Mouse (Mus musculus): Measurements from ENCODE around the gene N4bp1.
A peak's percentile ranks its signal among the peaks of the same experiment; 100 is the strongest.

The N4bp1 gene

GRCm38 (mm10) chr8:86820186-86820755 lies 64.8 kb downstream of the N4bp1 start:
- DNase-seq = no peak

- DNase-seq = no peak
Observed at GRCm38 (mm10) chr8:86819426-86819825, 65.6 kb downstream of the N4bp1 start.

DNA sequence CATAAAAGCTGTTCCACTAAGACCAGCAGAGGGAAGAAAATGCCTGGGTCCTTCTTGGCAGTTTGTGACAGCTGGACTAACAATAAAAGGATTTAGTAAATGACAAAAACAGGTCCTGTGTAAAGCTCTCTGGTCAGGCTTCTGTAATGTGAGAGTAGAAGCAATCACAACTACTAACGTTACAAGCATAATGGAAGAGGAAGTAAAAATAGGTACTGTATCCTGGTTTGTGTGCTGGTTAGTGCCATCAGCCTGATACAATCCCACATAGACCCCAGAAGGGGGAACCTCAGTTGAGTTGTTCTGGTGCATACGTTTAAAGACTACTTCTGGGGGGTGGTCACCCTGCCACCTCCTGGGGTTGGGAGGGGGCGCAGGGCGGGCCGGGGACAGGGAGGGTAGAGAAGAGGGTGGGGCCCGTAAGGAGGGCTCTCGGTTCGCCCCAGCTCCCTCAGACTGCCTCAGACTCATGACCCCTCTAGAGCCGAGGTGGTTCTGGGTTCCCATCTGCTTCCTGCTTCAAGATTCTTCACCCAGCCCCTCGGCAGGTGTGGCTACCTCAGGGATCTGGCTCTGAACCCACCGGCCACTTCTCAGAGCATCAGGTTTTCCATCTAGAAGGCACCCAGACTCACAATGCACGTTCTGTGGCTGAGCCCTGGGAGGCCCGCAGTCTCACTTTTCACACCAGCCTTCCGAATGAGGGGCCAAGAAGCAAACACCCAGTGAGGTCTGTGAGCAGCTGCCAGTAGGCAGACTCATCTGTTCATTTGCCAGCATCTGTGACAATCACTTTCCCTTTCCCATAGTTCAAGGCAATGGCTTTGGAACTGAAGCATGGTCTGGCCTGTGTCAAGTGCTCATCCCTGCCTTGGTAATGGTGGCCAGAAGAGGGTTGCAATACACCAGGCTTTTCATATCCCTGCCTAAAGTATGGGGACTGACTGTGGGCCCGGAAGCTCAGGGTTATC lies 75.8 kb downstream of the N4bp1 start:
- DNase-seq = no peak

DNA sequence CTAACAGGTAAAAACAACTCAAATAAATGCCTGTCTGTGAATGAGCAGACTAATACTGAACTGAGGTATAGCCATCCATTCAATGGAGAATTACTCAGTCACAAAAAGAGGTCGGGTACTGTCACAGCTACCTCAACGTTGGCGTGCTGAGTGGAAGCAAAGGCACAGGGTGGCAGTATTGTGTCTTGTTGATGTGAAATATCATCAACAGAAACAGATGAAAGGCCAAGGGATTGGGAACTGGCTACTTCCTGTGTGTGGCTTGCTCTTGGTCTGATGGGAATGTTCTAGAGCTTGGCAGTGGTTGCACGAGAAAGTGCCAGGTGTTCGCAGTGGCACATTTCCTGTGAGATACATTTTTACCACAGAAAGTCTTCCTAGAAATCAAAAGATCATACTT lies 76.8 kb downstream of the N4bp1 start:
- peak; percentile 24 to 29 for DNase-seq

GRCm38 (mm10) chr8:86801988-86802387 lies 83.1 kb downstream of the N4bp1 start:
- no peak for DNase-seq

DNA sequence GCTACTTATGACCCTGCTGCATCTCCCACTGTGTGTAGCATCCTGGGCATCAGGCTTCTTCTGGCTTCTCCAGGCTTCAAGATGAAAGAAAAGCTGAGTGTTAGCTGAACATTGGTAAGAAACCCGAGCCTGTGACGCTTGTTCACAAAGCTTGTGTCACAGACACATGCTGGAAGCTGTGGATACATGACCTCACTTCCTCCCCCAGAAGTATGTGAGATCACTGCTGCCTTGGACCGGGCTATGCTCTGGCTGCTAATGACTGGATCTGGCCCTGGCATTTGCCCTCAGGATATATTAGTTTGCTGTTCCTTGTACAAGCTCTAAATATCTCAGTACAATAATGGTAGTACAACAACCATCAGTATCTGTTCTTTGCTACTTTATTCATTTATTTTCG lies 84.1 kb downstream of the N4bp1 start:
- DNase-seq = no peak

- DNase-seq = no peak
Observed at GRCm38 (mm10) chr8:86798141-86798540, 86.9 kb downstream of the N4bp1 start.

- DNase-seq = no peak
Observed at GRCm38 (mm10) chr8:86797705-86798104, 87.4 kb downstream of the N4bp1 start.

- DNase-seq = no peak
Observed at GRCm38 (mm10) chr8:86794716-86795115, 90.3 kb downstream of the N4bp1 start.

DNA sequence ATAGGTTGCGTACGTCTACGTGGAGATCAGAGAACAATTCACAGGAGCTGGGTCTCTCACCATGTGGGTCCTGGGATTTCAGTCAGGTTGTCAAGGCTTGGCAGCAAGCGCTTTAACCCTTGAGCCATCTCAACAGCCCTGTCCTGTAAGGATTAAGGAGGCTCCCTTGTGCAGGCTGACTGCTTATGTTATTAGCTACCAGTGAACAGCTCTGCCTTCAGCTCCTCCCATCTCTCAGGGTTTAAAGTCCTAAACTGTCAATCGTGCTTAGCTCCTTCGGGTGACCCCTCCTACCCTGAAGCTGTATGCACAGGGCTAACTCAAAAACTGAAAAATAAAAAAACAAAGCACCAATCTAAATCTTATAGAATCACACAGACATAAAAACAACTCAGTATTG lies 93.5 kb downstream of the N4bp1 start:
- DNase-seq = no peak

DNA sequence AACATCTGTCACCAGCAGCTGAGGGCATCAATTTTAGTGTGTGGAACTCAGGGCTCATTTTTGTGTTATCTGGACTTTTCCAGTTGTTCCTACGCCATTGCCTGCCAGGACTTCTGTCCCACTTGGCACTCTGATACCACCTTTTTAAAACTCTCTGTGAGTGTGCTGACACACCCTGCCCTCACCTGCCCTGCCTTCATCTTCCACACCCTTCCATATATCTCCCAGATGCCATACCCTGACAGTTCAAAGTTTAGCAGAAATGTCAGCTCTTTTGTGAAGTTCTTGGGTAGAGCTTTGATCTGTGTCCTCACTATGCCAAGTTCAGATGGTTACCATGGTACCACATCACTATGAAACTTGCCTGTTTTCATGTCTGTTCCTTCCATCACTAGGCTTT lies 95.5 kb downstream of the N4bp1 start:
- DNase-seq = no peak

GRCm38 (mm10) chr8:86787891-86788420 lies 97.1 kb downstream of the N4bp1 start:
- no peak for DNase-seq

DNA sequence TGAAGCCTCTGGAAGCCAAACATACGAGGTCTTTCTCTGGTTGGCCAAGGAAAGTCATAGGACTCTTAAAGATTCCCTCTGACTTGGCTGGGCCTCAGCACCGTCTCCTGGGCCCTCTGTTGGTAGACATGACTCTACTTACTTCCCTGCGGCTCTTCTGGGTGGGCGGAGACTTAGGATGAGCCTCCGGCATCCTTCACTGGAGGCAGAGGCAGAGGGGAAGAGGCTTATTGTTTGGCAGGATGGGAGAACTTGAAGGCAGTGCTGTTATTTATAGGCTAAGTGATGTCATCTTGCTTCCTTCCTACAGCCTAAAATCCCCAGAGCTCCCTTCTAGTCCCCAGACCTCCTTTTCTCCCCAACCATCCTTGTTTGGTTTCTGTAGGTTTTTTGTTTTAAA lies 98.6 kb downstream of the N4bp1 start:
- DNase-seq = no peak

GRCm38 (mm10) chr8:86781094-86781493 lies 104.0 kb downstream of the N4bp1 start:
- DNase-seq = no peak

DNA sequence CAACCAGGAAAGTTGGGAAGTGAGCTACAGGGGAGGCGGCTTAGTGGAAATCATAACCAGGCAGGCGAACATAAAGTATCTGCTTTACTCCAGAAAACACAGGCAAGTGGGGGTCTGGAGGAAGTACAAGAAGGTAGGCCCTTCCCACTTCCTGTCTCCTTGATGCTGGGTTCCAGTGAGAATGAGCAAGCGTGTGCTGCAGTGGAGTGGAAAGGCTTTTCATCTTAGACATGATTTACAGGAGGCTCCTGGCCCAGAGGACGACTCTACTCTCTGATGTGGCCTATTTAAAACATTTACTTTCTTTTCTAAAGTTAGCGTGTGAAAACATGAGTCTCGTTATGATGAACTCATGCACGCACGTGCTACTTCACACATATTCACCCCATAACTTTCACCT lies 105.9 kb downstream of the N4bp1 start:
- no peak for DNase-seq

DNA sequence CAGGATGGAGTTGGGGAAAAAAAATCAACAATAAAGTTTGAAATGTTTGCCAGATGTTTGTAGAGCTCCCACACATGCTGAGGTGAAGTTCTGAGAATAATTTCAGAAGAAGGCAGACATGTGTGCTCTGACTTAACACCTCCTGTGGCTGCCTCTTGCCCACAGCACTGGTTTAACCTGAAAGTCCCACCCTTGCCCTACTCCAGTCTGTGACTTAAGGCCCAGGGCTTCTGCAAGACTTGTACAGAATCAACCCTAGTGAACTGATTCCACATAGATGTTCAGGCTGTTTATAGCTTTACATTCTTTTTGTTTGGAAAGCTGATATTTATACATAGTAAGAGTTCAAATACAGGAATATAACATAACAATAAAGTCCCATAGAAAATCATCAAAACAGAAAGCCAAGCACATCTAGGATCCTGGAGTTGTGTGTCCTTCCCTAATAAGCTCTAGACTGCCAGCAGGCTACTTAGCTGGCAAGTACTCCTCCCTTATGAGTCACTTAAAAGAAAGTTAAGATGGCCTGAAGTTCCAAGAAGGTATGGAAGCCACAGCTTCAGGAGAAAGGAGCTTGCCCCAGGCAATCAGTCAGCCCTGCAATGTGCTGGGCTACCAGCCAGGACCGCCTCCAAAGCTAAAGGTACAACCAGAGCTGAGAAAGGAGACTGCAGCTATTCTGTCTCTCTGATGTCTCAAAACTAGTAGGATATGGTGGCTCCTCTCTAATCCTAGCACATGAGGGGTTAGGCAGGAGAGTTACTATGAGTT lies 114.9 kb downstream of the N4bp1 start:
- DNase-seq = no peak

- peak in 1 of 2 experiments; percentile 8 for DNase-seq
Observed at GRCm38 (mm10) chr8:86768499-86768898, 116.6 kb downstream of the N4bp1 start.

GRCm38 (mm10) chr8:86766548-86767211 lies 118.4 kb downstream of the N4bp1 start:
- DNase-seq = no peak

DNA sequence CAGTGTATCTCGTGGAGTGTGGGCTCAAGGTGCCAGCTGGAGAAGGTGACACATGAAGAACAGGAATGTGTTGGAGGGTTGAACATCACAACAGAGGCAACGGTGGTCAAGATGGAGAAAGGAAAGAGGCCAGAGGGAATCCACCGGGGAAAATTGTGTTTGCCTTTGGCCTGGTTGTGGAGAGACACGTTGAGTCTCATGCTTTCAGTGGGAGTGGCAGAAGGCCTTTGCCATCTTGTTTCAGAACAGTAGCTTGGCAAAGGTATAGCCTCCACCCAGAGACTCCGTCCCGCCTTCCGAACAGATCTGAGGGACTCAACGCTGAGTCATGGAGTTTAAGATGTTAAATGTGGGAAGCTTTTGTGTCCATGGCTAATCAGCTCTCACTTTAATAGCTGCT lies 119.4 kb downstream of the N4bp1 start:
- no peak for DNase-seq

GRCm38 (mm10) chr8:86765155-86765554 lies 119.9 kb downstream of the N4bp1 start:
- DNase-seq = no peak

DNA sequence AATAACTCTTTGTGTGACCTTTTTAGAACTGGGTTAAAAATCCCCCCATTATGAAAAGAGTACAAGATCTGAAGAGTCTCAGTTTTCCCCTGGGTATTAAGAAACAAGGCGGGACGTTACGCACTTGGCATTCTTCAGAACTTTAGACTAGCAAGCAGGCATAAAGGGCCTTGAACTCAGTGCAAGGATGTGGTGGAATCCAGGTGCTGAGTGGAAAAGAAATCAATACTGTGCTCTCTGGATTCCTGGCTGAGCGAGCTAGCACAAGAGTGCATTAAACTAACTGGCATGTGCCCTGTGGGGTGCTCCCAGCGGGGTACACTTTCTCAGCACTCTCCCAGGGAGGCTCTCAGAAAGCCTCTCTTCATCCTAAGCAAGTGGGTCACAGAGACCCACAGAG lies 122.3 kb downstream of the N4bp1 start:
- DNase-seq = no peak

DNA sequence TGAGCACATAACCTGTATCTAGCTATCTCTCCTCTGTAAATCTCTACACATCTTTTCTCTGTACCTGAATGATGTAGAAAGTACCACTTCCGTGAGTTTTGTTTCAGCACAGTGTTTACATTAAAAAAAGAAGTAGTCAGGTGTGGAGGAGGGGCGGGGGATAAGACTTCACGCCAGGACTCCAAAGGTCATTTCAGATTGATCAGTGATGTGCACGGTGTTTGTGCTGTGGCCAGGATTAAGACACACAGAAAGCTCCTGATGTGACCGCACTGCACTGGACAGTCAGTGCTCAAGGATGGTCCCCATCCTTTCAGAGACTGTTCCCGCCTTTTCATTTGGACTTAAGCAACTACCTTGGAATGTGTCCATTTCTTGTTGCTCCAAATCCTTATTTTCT lies 124.3 kb downstream of the N4bp1 start:
- no peak for DNase-seq

GRCm38 (mm10) chr8:86759090-86759491 lies 126.0 kb downstream of the N4bp1 start:
- no peak for DNase-seq
